Mouse (Mus musculus) lung, postnatal 4 days (tissue): Measurements from ENCODE around the gene Luzp1.

Experiments used
- DNase-seq, 2 experiments: peaks; one replicate each; pipeline ENCODE4 v3.0.0; 2021

Gene Luzp1

GRCm38 (mm10) chr4:136462839-136463178, 6.8 kb upstream of the Luzp1 start:
- peak in 1 of 2 experiments; percentile 38 for DNase-seq

GRCm38 (mm10) chr4:136463436-136463835, 6.1 kb upstream of the Luzp1 start:
- DNase-seq = no peak

DNA sequence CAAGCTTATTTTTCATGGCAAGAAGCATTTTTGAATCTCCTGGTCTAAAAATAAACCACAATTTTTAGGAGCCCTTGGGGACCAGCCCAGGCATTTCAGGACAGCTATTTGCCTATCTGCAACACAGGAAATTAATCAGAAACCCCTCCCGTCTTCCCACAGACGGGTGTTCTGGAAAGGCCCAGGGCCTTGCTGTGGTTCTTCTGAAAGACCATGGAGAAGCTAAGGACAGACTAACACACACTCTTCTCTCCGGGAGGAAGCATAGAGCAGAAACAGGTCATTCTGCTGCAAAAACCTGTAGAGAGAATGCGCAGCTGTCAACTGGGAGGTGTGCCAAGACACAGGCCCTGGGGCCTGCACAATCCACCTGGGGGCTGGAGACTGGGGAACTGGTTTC, 3.3 kb upstream of the Luzp1 start:
- no peak for DNase-seq

GRCm38 (mm10) chr4:136468553-136469327, 821 bp upstream of the Luzp1 start:
- peak; percentile 42 to 53 for DNase-seq

GRCm38 (mm10) chr4:136469941-136470346, 383 bp downstream of the Luzp1 start:
- DNase-seq = peak in 1 of 2 experiments; percentile 81

GRCm38 (mm10) chr4:136470347-136471071, 948 bp downstream of the Luzp1 start:
- peak; percentile 64 to 70 for DNase-seq

DNA sequence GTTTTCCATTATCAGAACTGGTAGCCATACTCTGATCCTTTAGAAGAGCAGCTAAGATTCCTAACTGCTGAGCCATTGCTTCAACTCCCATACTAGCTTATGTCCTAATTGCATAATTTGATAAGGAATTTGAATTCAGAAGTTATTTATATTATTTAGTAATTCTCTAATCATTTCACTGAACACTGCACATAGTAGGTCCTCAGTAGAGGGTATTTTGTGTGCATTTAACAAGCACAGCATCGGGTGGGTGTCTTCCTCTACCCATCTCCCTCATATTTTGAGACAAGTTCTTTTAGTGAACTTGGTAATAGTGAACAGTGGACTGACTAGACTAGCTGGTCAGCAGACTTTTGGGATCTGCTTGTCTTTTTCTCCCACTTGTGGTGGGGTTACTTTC, 7.1 kb downstream of the Luzp1 start:
- DNase-seq = no peak

DNA sequence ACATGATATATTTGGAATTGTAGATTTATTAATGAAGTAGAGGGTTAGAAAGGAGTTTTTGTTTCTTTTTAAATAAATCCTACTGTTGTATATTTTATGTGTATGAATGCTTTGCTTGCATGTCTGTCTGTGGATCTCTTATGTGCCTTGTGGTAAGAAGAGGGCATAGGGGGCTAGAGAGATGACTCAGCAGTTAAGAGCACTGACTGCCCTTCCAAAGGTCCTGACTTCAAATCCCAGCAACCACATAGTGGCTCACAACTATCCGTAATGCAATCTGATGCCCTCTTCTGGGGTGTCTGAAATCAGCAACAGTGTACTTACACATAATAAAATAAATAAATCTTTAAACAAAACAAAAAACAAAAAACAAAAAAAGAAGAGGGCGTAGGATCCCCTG, 17.0 kb downstream of the Luzp1 start:
- no peak for DNase-seq

GRCm38 (mm10) chr4:136495993-136496392, 26.4 kb downstream of the Luzp1 start:
- no peak for DNase-seq

DNA sequence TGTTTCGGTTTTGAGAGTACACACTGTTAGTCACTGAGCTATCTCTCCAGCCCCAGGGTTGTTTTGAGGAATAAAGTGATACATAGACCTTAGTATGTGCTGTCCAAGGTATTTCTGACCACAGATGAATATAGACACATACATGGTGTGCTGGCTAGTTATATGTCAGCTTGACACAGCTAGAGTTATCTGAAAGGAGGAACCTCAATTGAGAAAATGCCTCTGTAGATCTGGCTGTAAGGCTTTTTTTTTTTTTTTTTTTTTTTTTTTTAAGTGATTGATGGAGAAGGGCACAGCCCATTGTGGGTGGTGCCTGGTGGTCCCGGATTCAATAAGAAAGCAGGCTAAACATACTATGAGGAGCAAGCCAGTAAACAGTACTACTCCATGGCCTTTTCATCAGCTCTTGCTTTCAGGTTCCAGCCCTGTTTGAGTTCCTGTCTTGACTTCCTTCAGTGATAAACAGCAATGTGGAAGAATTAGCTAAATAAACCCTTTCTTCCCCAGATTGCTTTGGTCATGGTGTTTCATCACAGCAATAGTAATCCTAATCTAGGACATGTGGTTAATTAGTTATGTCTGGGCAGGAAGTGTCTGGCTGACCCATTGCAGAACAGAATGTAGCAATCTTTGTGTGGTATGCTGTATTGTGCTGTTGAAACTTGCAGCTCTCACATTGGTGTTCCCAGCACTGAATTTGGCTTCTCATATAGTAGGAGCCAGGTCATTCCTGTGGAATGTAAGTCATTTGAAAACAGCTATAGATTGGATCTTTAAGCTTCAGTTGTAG, 36.1 kb downstream of the Luzp1 start:
- peak in 1 of 2 experiments; percentile 21 for DNase-seq

GRCm38 (mm10) chr4:136509857-136510256, 40.3 kb downstream of the Luzp1 start:
- peak in 1 of 2 experiments; percentile 46 for DNase-seq

DNA sequence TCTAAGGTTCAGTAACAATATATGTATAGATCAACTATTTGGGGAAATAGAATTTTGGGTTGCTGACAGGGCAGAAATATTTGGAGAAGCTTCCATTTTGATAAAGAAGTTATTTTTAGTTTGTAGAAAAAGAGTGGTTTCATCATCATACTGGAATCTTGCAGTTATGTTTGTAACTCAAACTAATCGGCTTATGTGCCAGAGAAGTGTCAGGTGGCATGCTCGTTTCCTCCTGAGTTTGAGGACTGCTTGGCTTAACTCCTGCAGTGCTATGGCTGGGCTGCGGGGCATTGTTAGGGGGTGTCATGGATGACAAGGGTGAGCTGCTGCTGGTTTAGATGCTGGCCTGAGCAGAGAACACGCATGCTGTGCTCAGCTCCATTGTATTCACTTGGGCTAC, 42.1 kb downstream of the Luzp1 start:
- DNase-seq = no peak

- peak in 1 of 2 experiments; percentile 26 for DNase-seq
Measured at GRCm38 (mm10) chr4:136512905-136513304, 43.3 kb downstream of the Luzp1 start.

GRCm38 (mm10) chr4:136518141-136518540, 48.6 kb downstream of the Luzp1 start:
- no peak for DNase-seq

- no peak for DNase-seq
Measured at GRCm38 (mm10) chr4:136518576-136518975, 49.0 kb downstream of the Luzp1 start.

GRCm38 (mm10) chr4:136519866-136520265, 50.3 kb downstream of the Luzp1 start:
- no peak for DNase-seq

GRCm38 (mm10) chr4:136521898-136522297, 52.3 kb downstream of the Luzp1 start:
- DNase-seq = no peak

GRCm38 (mm10) chr4:136524309-136524708, 54.7 kb downstream of the Luzp1 start:
- no peak for DNase-seq

DNA sequence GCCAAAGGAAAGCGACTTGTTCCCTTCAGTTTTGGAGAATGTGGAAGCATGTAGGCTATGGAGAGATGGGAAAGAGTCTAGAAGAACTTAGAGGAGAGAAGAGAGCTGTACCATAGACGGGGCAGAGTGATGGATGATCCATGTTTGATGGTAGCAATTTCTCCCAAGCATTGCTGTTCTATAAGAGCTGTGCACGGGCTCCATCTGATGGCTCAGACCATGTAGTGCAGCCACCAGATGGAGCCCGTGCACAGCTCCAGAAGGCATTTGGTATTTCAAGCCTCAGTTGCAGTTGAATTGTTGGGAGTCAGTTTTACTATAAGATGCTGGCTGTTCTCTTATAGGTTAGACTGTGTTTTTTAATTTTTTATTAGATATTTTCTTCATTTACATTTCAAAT, 56.9 kb downstream of the Luzp1 start:
- DNase-seq = peak; percentile 30 to 56

GRCm38 (mm10) chr4:136545151-136545550, 75.6 kb downstream of the Luzp1 start:
- DNase-seq = no peak

- DNase-seq = no peak
Measured at GRCm38 (mm10) chr4:136546279-136547045, 76.9 kb downstream of the Luzp1 start.

- DNase-seq = no peak
Measured at GRCm38 (mm10) chr4:136547721-136548120, 78.2 kb downstream of the Luzp1 start.

GRCm38 (mm10) chr4:136548381-136548801, 78.8 kb downstream of the Luzp1 start:
- DNase-seq = peak in 1 of 2 experiments; percentile 15
